11 mouse cellular contexts compared by ENCODE assay signal in genomic region chr11:54836106-54836505, GRCm38 (mm10). TPM values are rescaled to one million over a fixed set of nuclear protein-coding genes. Genes with fewer than 3 reads are reported as not detected.
DNase-seq lines count a peak whose midpoint lies in the region; ATAC-seq and TF ChIP-seq lines count a peak whose summit lies in the region.
"Had no signal": no experiment of that assay in that cellular context is flagged by ENCODE, and none has a peak within 500 bp of the region (broad histone marks: within the 10 kb centered on the region; RNA-seq: fewer than 3 reads in every experiment).

No protein-coding gene starts in this region.

- intact Hi-C loops in gastrocnemius, postnatal 36 days (cut with DNase I), result no loop called here

- no peak for DNase-seq in forebrain, embryonic 11.5 days (ENCODE audit: low spot score)
- peak; percentile 44 to 60 for DNase-seq in layer of hippocampus, postnatal 10 days (ENCODE audit: low spot score in 2 of 2)
- no peak for DNase-seq in layer of hippocampus, adult 9-11 months
- peak; percentile 53 to 62 for DNase-seq in cerebellum, adult 2 months
- peak; percentile 50 to 51 for DNase-seq in gastrocnemius, postnatal 36 days
- no peak for DNase-seq in lung, adult 18-20 months

- no peak overlapping the region for H3K4me3 ChIP-seq in forebrain, embryonic 13.5 days
- H3K4me3 ChIP-seq in forebrain, embryonic 11.5 days (ENCODE audit: low read depth, low read length), result no peak overlapping the region
- no peak overlapping the region for H3K4me3 ChIP-seq in cerebellum, adult 2 months (replicated peaks; ENCODE audit: insufficient read depth, low read depth, low read length)
- H3K4me3 ChIP-seq: embryonic facial prominence, embryonic 12.5 days; hindbrain, embryonic 15.5 days; lung, embryonic 15.5 days had no signal

- no peaks in the 10 kb centered on the region for H3K27me3 ChIP-seq in forebrain, embryonic 13.5 days
- no peaks in the 10 kb centered on the region for H3K27me3 ChIP-seq in forebrain, embryonic 11.5 days (ENCODE audit: control insufficient read depth, insufficient read depth, low read length)
- no peaks in the 10 kb centered on the region for H3K27me3 ChIP-seq in cerebellum, adult 2 months (ENCODE audit: control insufficient read depth, insufficient read depth, low read length)
- H3K27me3 ChIP-seq: embryonic facial prominence, embryonic 12.5 days; hindbrain, embryonic 15.5 days; lung, embryonic 15.5 days had no signal

- no peak for TF ChIP-seq CTCF in cerebellum, adult 2 months (IDR thresholded peaks at IDR 0.05; ENCODE audit: borderline replicate concordance, insufficient read depth, low read depth, low read length)

- no peak overlapping the region for H3K9ac ChIP-seq in forebrain, embryonic 13.5 days
- H3K9ac ChIP-seq in forebrain, embryonic 11.5 days (ENCODE audit: low read length), result no peak overlapping the region
- H3K9ac ChIP-seq: embryonic facial prominence, embryonic 12.5 days; hindbrain, embryonic 15.5 days; lung, embryonic 15.5 days had no signal

- no peak for ATAC-seq in forebrain, embryonic 13.5 days
- no peak for ATAC-seq in forebrain, embryonic 11.5 days (replicated peaks; ENCODE audit: low FRiP score)
- ATAC-seq in CD4-positive, CD25-positive, alpha-beta regulatory T cell, adult 4 months, result no peak

- no peaks in the 10 kb centered on the region for H3K4me1 ChIP-seq in forebrain, embryonic 13.5 days
- no peaks in the 10 kb centered on the region for H3K4me1 ChIP-seq in forebrain, embryonic 11.5 days (replicated peaks; ENCODE audit: control insufficient read depth, insufficient read depth, low read length)
- no peaks in the 10 kb centered on the region for H3K4me1 ChIP-seq in cerebellum, adult 2 months (ENCODE audit: control insufficient read depth, insufficient read depth, low read length)
- H3K4me1 ChIP-seq: embryonic facial prominence, embryonic 12.5 days; hindbrain, embryonic 15.5 days; lung, embryonic 15.5 days had no signal

- H3K4me2 ChIP-seq in forebrain, embryonic 13.5 days, result no peak overlapping the region
- H3K4me2 ChIP-seq in forebrain, embryonic 11.5 days (ENCODE audit: low read depth, low read length, severe bottlenecking), result no peak overlapping the region
- H3K4me2 ChIP-seq: embryonic facial prominence, embryonic 12.5 days; hindbrain, embryonic 15.5 days; lung, embryonic 15.5 days had no signal

- no peaks in the 10 kb centered on the region; the same call in 1 of the 2 replicates for H3K36me3 ChIP-seq in forebrain, embryonic 13.5 days (ENCODE audit: poor library complexity, severe bottlenecking)
- no peaks in the 10 kb centered on the region for H3K36me3 ChIP-seq in forebrain, embryonic 11.5 days (ENCODE audit: control insufficient read depth, insufficient read depth, low read length)
- H3K36me3 ChIP-seq: embryonic facial prominence, embryonic 12.5 days; hindbrain, embryonic 15.5 days; lung, embryonic 15.5 days had no signal

- no peak for TF ChIP-seq POLR2A in cerebellum, adult 2 months (IDR thresholded peaks at IDR 0.05; ENCODE audit: borderline replicate concordance, insufficient read depth, low read length)

- H3K9me3 ChIP-seq in forebrain, embryonic 13.5 days (replicated peaks), result no peaks in the 10 kb centered on the region
- no peaks in the 10 kb centered on the region for H3K9me3 ChIP-seq in forebrain, embryonic 11.5 days (ENCODE audit: control insufficient read depth, low read length)
- H3K9me3 ChIP-seq: embryonic facial prominence, embryonic 12.5 days; hindbrain, embryonic 15.5 days; lung, embryonic 15.5 days had no signal

- 79% methylated on average over 9 of the region's 9 CpGs for WGBS in forebrain, embryonic 13.5 days
- 87% methylated on average over 9 of the region's 9 CpGs for WGBS in forebrain, embryonic 11.5 days
- WGBS in cerebellum, adult 2 months, result 18% methylated on average over 9 of the region's 9 CpGs

- peak overlapping the region; percentile 32; the same call in 1 of the 2 replicates for H3K27ac ChIP-seq in forebrain, embryonic 13.5 days
- H3K27ac ChIP-seq in forebrain, embryonic 11.5 days (ENCODE audit: low read depth, low read length), result no peak overlapping the region
- H3K27ac ChIP-seq in cerebellum, adult 2 months (ENCODE audit: insufficient read depth, low read length), result no peak overlapping the region
- H3K27ac ChIP-seq: embryonic facial prominence, embryonic 12.5 days; hindbrain, embryonic 15.5 days; lung, embryonic 15.5 days had no signal

RNA-seq across cellular contexts. Expression of gene Lyrm7, which starts 24.6 kb away (rescaled TPM):
- polyA plus RNA-seq in forebrain, embryonic 13.5 days (2015; fragmentation: Nextera tagmentation; extraction: Ambion mirVana), result 11.6 and 12.5 TPM in 2 replicates
- 6.4 and 8.6 TPM in 2 replicates for polyA plus RNA-seq in forebrain, embryonic 11.5 days (2014; fragmentation: Nextera tagmentation; extraction: Ambion mirVana)
- total RNA-seq in layer of hippocampus, postnatal 10 days (2021), result 10 to 100 TPM; 21.2 to 24.5 TPM
- 18.8 and 24.3 TPM in 2 replicates for polyA plus RNA-seq in cerebellum, adult 2 months (2012; rRNA removed)
- total RNA-seq in gastrocnemius, postnatal 36 days (2021), result 10 to 100 TPM; 16.8 to 24.0 TPM
- 1 to 10 TPM; 3.4 to 8.4 TPM for polyA plus RNA-seq in CD4-positive, CD25-positive, alpha-beta regulatory T cell, adult 4 months (2017; shearing (Covaris generic))

RNA-seq across cellular contexts. Expression of gene Hint1, which starts 30.1 kb away (rescaled TPM):
- 829 and 971 TPM in 2 replicates for polyA plus RNA-seq in forebrain, embryonic 13.5 days (2015; fragmentation: Nextera tagmentation; extraction: Ambion mirVana)
- polyA plus RNA-seq in forebrain, embryonic 11.5 days (2014; fragmentation: Nextera tagmentation; extraction: Ambion mirVana), result 633 and 702 TPM in 2 replicates
- total RNA-seq in layer of hippocampus, postnatal 10 days (2021), result 100 to 1,000 TPM; 341 to 384 TPM
- 786 and 797 TPM in 2 replicates for polyA plus RNA-seq in cerebellum, adult 2 months (2012; rRNA removed)
- 100 to 1,000 TPM; 161 to 192 TPM for total RNA-seq in gastrocnemius, postnatal 36 days (2021)
- polyA plus RNA-seq in CD4-positive, CD25-positive, alpha-beta regulatory T cell, adult 4 months (2017; shearing (Covaris generic)), result 100 to 1,000 TPM; 375 to 447 TPM

RNA-seq across cellular contexts. Expression of gene Cdc42se2, which starts 48.6 kb away (rescaled TPM):
- polyA plus RNA-seq in forebrain, embryonic 13.5 days (2015; fragmentation: Nextera tagmentation; extraction: Ambion mirVana), result 204 and 230 TPM in 2 replicates
- 221 and 230 TPM in 2 replicates for polyA plus RNA-seq in forebrain, embryonic 11.5 days (2014; fragmentation: Nextera tagmentation; extraction: Ambion mirVana)
- 100 to 1,000 TPM; 138 to 151 TPM for total RNA-seq in layer of hippocampus, postnatal 10 days (2021)
- polyA plus RNA-seq in cerebellum, adult 2 months (2012; rRNA removed), result 60.8 and 61.5 TPM in 2 replicates
- 10 to 100 TPM; 13.8 to 16.3 TPM for total RNA-seq in gastrocnemius, postnatal 36 days (2021)
- polyA plus RNA-seq in CD4-positive, CD25-positive, alpha-beta regulatory T cell, adult 4 months (2017; shearing (Covaris generic)), result 100 to 1,000 TPM; 369 to 477 TPM

Comparison
In these comparisons a context has a peak if more than half of its experiments do, and no peak if none do; other contexts are left out.
1. DNase-seq: peak in layer of hippocampus, postnatal 10 days (2 of 2), cerebellum, adult 2 months (2 of 2) and gastrocnemius, postnatal 36 days (2 of 2); none in forebrain, embryonic 11.5 days (single experiment), layer of hippocampus, adult 9-11 months (single experiment) and lung, adult 18-20 months (0 of 2).